Mouse (Mus musculus) monocyte, adult 5-6 weeks (primary cell): ENCODE data around the gene Crabp2. TPM values are rescaled to one million over a fixed set of nuclear protein-coding genes. Genes with fewer than 3 reads are reported as not detected.

Source experiments
- ATAC-seq: fragments of 153-309, 156-312 bp; replicated peaks from 2 replicates; pipeline ENCODE4 v1.8.0; 2017; ENCODE audit warnings: mild to moderate bottlenecking; ENCODE audit not compliant: low TSS enrichment, insufficient number of reproducible peaks, severe bottlenecking, poor library complexity, low FRiP score
- total RNA-seq: library from RNA; stranded (forward); fragments of 200-1000, 200-491, 200-594 nt; gene quantifications from 3 replicates; pipeline ENCODE4 v1.2.3, GENCODE M21; 2017

Gene Crabp2
- total RNA-seq, 1 experiment from 2014 or later: not detected

GRCm38 (mm10) chr3:87999243-87999895, 50.9 kb downstream of the Crabp2 start:
- no peak for ATAC-seq

- no peak for ATAC-seq
These were observed 51.7 kb downstream of the Crabp2 start, which contains the start of gene Bcan for GRCm38 (mm10) chr3:88000181-88000580. Gene Bcan, minus strand, starts transcription at chr3:88000230.

- ATAC-seq: no peak
These were observed 52.5 kb downstream of the Crabp2 start for GRCm38 (mm10) chr3:88000816-88001595.

- no peak for ATAC-seq
These were observed 54.0 kb downstream of the Crabp2 start for GRCm38 (mm10) chr3:88002291-88002976.

Other genes with a start within 250 kb of the Crabp2 start
- 0.39 to 1.2 TPM (median 0.53 TPM) in 3 replicates for gene Lrrc71, start 200.0 kb upstream of the Crabp2 start, total RNA-seq
- gene Ntrk1, start 153.5 kb upstream of the Crabp2 start, total RNA-seq: 0.32 TPM in 1 of 3 replicates, not detected in the others
- 0.21 to 0.49 TPM in 2 of 3 replicates, not detected in the other for gene Insrr, start 151.7 kb upstream of the Crabp2 start, total RNA-seq
- 6.5 to 33.3 TPM (median 10.7 TPM) in 3 replicates for gene Pear1, start 124.4 kb upstream of the Crabp2 start, total RNA-seq
- gene Sh2d2a, start 101.9 kb upstream of the Crabp2 start, total RNA-seq: 64.0 to 201 TPM (median 71.7 TPM) in 3 replicates
- gene Prcc, start 63.1 kb upstream of the Crabp2 start, total RNA-seq: 18.4 to 35.5 TPM (median 22.3 TPM) in 3 replicates
- 64.5 to 128 TPM (median 77.2 TPM) in 3 replicates for gene Hdgf, start 42.3 kb upstream of the Crabp2 start, total RNA-seq
- gene Mrpl24, start 29.2 kb upstream of the Crabp2 start, total RNA-seq: 149 to 161 TPM (median 154 TPM) in 3 replicates
- 33.3 to 49.0 TPM (median 35.4 TPM) in 3 replicates for gene Isg20l2, start 18.4 kb upstream of the Crabp2 start, total RNA-seq
- 12.9 to 20.5 TPM (median 16.9 TPM) in 3 replicates for gene Rrnad1, start 17.9 kb upstream of the Crabp2 start, total RNA-seq
- 0.58 to 2.0 TPM (median 1.6 TPM) in 3 replicates for gene Nes, start 22.4 kb downstream of the Crabp2 start, total RNA-seq
- not detected in 3 replicates for gene Bcan, start 51.6 kb downstream of the Crabp2 start, total RNA-seq
- not detected in 3 replicates for gene Hapln2, start 78.9 kb downstream of the Crabp2 start, total RNA-seq
- 3.8 to 10.5 TPM (median 4.8 TPM) in 3 replicates for gene Gpatch4, start 94.4 kb downstream of the Crabp2 start, total RNA-seq
- 15.7 to 28.8 TPM (median 19.1 TPM) in 3 replicates for gene Naxe, start 109.8 kb downstream of the Crabp2 start, total RNA-seq
- not detected in 3 replicates for gene Ttc24, start 129.6 kb downstream of the Crabp2 start, total RNA-seq
- not detected in 3 replicates for gene Iqgap3, start 133.3 kb downstream of the Crabp2 start, total RNA-seq
- gene Mef2d, start 193.7 kb downstream of the Crabp2 start, total RNA-seq: 94.8 to 111 TPM (median 99.0 TPM) in 3 replicates